Mouse (Mus musculus): ENCODE data around the gene Ube2s.
"Not testable (repeated sequence)": the region's sequence is repeated elsewhere in the genome, so short reads cannot be mapped to it uniquely, and the experiment has no call there.

The Ube2s gene

GRCm38 (mm10) chr7:4821690-4822089 lies 9.3 kb upstream of the Ube2s start:
- DNase-seq (ENCODE audit: low spot score in 2 of 2) = no peak

- DNase-seq (ENCODE audit: low spot score in 2 of 2) = not testable (repeated sequence)
Observed at GRCm38 (mm10) chr7:4820925-4821324, 8.5 kb upstream of the Ube2s start.

- DNase-seq (ENCODE audit: low spot score in 2 of 2) = no peak
Observed at GRCm38 (mm10) chr7:4816559-4816958, 4.2 kb upstream of the Ube2s start.

- no peak for DNase-seq (ENCODE audit: low spot score in 2 of 2)
Observed at GRCm38 (mm10) chr7:4813105-4813791, 858 bp upstream of the Ube2s start.

- peak; percentile 34 to 56 for DNase-seq (ENCODE audit: low spot score in 2 of 2)
Observed at GRCm38 (mm10) chr7:4811842-4812302, 518 bp downstream of the Ube2s start.

GRCm38 (mm10) chr7:4811131-4811530 lies 1.3 kb downstream of the Ube2s start:
- DNase-seq (ENCODE audit: low spot score in 2 of 2) = not testable (repeated sequence)

GRCm38 (mm10) chr7:4806716-4807115 lies 5.7 kb downstream of the Ube2s start:
- peak in 1 of 2 experiments; percentile 36 for DNase-seq (ENCODE audit: low spot score in 2 of 2)

GRCm38 (mm10) chr7:4802247-4802646 lies 10.1 kb downstream of the Ube2s start:
- no peak for DNase-seq (ENCODE audit: low spot score in 2 of 2)

GRCm38 (mm10) chr7:4795767-4796433 lies 16.5 kb downstream of the Ube2s start:
- DNase-seq (ENCODE audit: low spot score in 2 of 2) = no peak

- no peak for DNase-seq (ENCODE audit: low spot score in 2 of 2)
Observed at GRCm38 (mm10) chr7:4794631-4795168, 17.7 kb downstream of the Ube2s start.

- no peak for DNase-seq (ENCODE audit: low spot score in 2 of 2)
Observed at GRCm38 (mm10) chr7:4793674-4794073, 18.7 kb downstream of the Ube2s start.

GRCm38 (mm10) chr7:4793248-4793647 lies 19.1 kb downstream of the Ube2s start:
- not testable (repeated sequence) for DNase-seq (ENCODE audit: low spot score in 2 of 2)

GRCm38 (mm10) chr7:4792278-4793212 lies 19.8 kb downstream of the Ube2s start, which contains the start of gene Rpl28:
Gene Rpl28, plus strand, starts transcription at chr7:4792874.
- peak; percentile 91 to 92 for DNase-seq (ENCODE audit: low spot score in 2 of 2)

- DNase-seq (ENCODE audit: low spot score in 2 of 2) = no peak
Observed at GRCm38 (mm10) chr7:4789436-4789935, 22.9 kb downstream of the Ube2s start, which contains the start of gene Tmem238. Gene Tmem238, minus strand, starts transcription at chr7:4789656.

- DNase-seq (ENCODE audit: low spot score in 2 of 2) = peak; percentile 10 to 30
Observed at GRCm38 (mm10) chr7:4788499-4789435, 23.6 kb downstream of the Ube2s start.

GRCm38 (mm10) chr7:4783667-4784268 lies 28.6 kb downstream of the Ube2s start:
- no peak for DNase-seq (ENCODE audit: low spot score in 2 of 2)

- no peak for DNase-seq (ENCODE audit: low spot score in 2 of 2)
Observed at GRCm38 (mm10) chr7:4782759-4783158, 29.6 kb downstream of the Ube2s start, which contains the start of the genes Il11 and Tmem190. Gene Il11, minus strand, starts transcription at chr7:4782859. Gene Tmem190, plus strand, starts transcription at chr7:4782937.

- no peak for DNase-seq (ENCODE audit: low spot score in 2 of 2)
Observed at GRCm38 (mm10) chr7:4782130-4782529, 30.3 kb downstream of the Ube2s start.

- DNase-seq (ENCODE audit: low spot score in 2 of 2) = no peak
Observed at GRCm38 (mm10) chr7:4779921-4780320, 32.5 kb downstream of the Ube2s start.

Data from thymus, postnatal 10 days (tissue).